Mouse (Mus musculus) activated CD4-positive, CD25-positive, alpha-beta regulatory T cell, adult 4 months (primary cell): Measurements from ENCODE around the gene Gjd3. TPM values are rescaled to one million over a fixed set of nuclear protein-coding genes. Genes with fewer than 3 reads are reported as not detected.

Experiments used
- polyA plus RNA-seq, 2 experiments: library from polyadenylated mRNA; unstranded; fragments of 100-300 nt; shearing (Covaris generic); gene quantifications; one replicate each; pipeline ENCODE4 v1.2.1; 2017

The Gjd3 gene
- polyA plus RNA-seq, 2 experiments from 2014 or later = 0.41 TPM; not detected in 1

Other genes with a start within 250 kb of the Gjd3 start
- gene Thra, start 242.4 kb downstream of the Gjd3 start, polyA plus RNA-seq = 1 to 10 TPM; 1.4 to 3.5 TPM
- gene Nr1d1, start 207.7 kb downstream of the Gjd3 start, polyA plus RNA-seq = 1 to 10 TPM; 2.9 to 5.4 TPM
- gene Msl1, start 187.5 kb downstream of the Gjd3 start, polyA plus RNA-seq = 10 to 100 TPM; 19.9 to 22.0 TPM
- gene Casc3, start 178.1 kb downstream of the Gjd3 start, polyA plus RNA-seq = 10 to 100 TPM; 10.6 to 11.2 TPM
- under 1 TPM in 1 of 2 experiments, not detected in 1; 0.15 TPM for gene Rapgefl1, start 146.2 kb downstream of the Gjd3 start, polyA plus RNA-seq
- gene Wipf2, start 119.4 kb downstream of the Gjd3 start, polyA plus RNA-seq = 10 to 100 TPM; 10.9 to 12.3 TPM
- gene Cdc6, start 75.2 kb downstream of the Gjd3 start, polyA plus RNA-seq = 10 to 100 TPM; 10.1 to 17.7 TPM
- 10 to 100 TPM in 1 of 2 experiments, 1 to 10 TPM in 1; 9.0 to 13.7 TPM for gene Rara, start 55.2 kb downstream of the Gjd3 start, polyA plus RNA-seq
- gene Top2a, start 41.2 kb upstream of the Gjd3 start, polyA plus RNA-seq = 100 to 1,000 TPM; 118 to 121 TPM
- gene Igfbp4, start 58.2 kb upstream of the Gjd3 start, polyA plus RNA-seq = 10 to 100 TPM; 33.7 to 43.6 TPM
- gene Tns4, start 106.3 kb upstream of the Gjd3 start, polyA plus RNA-seq = not detected
- 100 to 1,000 TPM; 243 to 261 TPM for gene Ccr7, start 172.1 kb upstream of the Gjd3 start, polyA plus RNA-seq
- 100 to 1,000 TPM; 133 to 172 TPM for gene Smarce1, start 248.0 kb upstream of the Gjd3 start, polyA plus RNA-seq